Mouse (Mus musculus): Measurements from ENCODE around the gene Slc17a6.

DNA sequence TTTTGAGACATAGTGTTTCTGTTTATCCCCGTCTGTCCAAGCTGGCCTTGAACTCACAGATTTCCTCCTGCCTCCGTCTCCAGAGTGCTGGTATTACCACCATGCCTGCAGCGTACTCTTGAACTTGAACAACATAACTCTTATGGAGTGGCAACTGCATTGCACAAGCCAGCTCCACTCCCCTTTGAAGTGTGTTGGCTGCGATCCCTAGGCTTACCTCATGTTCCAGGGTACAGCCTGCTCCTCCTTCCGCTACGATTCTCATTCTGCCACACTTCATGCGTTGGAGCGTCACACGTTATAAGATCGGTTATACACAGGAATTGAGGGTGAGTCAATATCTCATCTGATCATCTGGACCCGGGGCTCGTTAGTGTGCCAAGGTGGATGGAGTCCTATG, 18.1 kb upstream of the Slc17a6 start:
- no peak for TF ChIP-seq CTCF (IDR thresholded peaks at IDR 0.05; ENCODE audit: low read depth)
- TF ChIP-seq EP300 (optimal IDR thresholded peaks at IDR 0.05) = no peak

Data from stomach, postnatal 0 days (tissue).